Mouse (Mus musculus) brain, adult 2 months (tissue): ENCODE measurements around the gene Ganab.

Experiments used
- DNase-seq: peaks from one replicate; pipeline ENCODE4 v3.0.0; 2011; ENCODE audit warnings: low read depth, low spot score

Ganab gene

DNA sequence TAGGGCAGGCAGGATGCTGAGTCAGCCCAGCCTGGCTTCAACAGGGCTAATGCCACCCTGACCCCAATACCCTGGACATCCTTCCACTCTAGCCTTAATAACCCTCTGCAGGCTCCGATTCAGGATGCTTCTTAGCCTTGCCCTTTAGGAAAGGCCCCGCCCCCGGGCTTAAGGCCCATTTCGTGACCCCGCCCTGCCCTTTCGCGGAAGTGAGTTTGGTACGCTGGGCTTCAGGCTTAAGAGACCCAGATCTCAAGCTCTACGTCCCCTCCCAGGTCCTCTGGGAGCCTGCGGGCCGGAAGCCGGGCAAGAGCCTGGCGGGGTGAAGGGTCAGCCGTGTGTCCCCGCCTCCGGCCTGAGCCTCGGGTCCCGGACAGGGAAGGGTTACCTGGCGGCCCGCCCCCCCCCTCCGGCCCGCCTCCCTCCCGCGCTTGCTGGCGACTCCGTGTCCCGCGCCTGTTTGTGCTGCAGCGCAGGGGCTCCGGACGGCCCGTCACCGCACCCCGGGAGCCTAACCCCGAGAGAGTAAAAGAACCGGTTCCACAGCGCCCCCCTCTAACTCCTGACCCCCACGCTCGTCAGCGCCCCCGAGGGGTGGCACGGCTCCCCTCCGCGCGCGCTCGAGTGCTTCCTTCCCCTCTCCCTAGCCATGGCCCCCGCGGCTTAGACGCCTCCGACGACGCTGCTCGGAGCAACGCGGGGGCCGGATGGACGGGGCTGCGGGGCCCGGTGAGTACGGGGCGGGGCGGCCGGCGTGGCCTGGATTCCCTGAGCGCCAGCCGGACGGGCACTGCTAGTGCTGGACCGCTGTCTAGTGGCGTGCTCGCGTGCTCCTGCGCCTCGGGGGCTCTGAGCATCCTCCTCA is 31.6 kb downstream of the Ganab start, which contains the start of the genes Rom1 and Eml3:
TSS of gene Rom1 (minus strand) at position 133 of the 865 bp plus-strand sequence.
TSS of gene Eml3 (plus strand) at position 329 of the 865 bp plus-strand sequence.
- peak; percentile 86 for DNase-seq

DNA sequence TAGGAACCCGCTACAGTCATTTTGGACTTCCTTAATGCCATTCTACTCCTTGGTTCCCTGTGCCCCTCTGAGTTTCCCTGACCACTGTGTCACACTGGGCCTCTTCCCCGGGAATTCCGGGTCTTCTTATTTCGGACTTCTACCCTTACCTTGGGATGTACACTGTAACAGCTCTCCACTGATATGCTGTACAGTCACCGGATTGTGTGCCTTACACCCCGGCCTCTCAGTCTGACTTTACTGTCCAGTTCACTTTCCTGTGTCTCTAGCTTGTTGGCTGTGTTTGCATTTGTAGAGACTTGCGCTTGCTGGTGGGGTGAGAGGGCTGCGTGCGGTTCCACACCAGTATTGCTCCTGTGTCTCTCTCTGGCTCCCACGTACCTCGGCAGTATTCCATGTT is 32.2 kb downstream of the Ganab start:
- DNase-seq, result no peak

DNA sequence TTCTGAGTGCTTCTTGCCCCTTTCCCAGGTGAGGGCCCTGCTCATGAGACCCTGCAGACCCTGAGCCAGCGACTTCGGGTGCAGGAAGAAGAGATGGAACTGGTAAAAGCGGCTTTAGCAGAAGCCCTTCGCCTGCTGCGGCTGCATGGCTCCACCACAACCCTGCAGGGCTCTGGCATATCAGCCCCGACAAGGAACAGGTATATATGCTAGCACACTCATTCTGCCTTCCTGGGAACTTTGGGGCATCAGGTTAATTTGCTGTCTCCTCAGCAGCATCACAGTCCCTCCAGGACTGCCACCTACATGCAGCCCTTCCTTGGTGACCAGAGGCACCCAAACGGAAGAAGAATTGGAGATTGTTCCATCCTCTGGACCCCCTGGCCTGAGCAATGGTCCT is 32.9 kb downstream of the Ganab start:
- no peak for DNase-seq

DNA sequence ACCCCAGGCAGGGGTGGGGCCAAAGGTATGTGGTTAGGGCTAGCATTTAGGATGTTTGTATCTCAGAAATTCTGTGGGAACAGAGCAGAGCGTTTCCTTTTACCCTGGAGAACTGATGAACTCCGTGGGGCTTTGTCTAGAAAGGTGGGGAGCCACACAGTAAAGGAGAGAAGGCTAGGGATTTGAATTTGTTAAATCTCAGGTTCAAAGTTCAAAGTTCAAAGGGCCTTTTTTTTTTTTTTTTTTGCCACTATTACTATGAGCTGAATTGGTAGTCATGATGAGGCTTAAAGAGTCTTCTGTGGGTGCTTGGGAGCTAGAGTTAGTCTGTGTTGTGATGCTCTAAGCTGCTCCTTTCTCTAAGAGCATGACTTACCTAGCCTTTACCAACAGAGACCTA is 38.9 kb downstream of the Ganab start:
- no peak for DNase-seq

GRCm38 (mm10) chr19:8940526-8941133 is 42.8 kb downstream of the Ganab start:
- DNase-seq, result no peak

GRCm38 (mm10) chr19:8941136-8941514 is 43.3 kb downstream of the Ganab start:
- DNase-seq, result no peak

GRCm38 (mm10) chr19:8941515-8942217 is 43.8 kb downstream of the Ganab start, which contains the start of gene Mta2:
TSS of gene Mta2 (plus strand) at chr19:8941875.
- peak; percentile 98 for DNase-seq

GRCm38 (mm10) chr19:8942276-8942964 is 44.5 kb downstream of the Ganab start:
- peak; percentile 73 for DNase-seq

- DNase-seq, result no peak
Measured at GRCm38 (mm10) chr19:8943047-8943446, 45.2 kb downstream of the Ganab start.

GRCm38 (mm10) chr19:8944062-8944461 is 46.2 kb downstream of the Ganab start:
- no peak for DNase-seq

GRCm38 (mm10) chr19:8944750-8945149 is 46.9 kb downstream of the Ganab start:
- DNase-seq, result peak; percentile 55

GRCm38 (mm10) chr19:8945251-8945650 is 47.4 kb downstream of the Ganab start:
- no peak for DNase-seq

DNA sequence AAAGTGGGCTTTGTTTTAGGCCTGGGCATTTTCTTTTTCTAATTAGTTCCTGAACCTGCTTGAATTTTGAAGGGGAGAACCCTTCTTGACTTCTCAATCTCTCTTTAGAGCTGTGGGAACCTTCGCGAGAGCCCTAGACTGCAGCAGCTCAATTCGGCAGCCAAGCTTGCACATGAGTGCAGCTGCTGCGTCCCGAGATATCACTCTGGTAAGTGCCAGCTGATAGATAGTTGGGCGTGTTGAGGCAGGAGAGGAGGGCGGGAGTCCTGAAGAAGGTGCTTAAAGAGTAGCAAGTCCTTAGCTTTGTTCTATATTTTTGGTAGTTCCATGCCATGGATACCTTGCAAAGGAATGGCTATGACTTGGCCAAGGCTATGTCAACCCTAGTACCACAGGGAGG is 49.1 kb downstream of the Ganab start:
- DNase-seq, result no peak

DNA sequence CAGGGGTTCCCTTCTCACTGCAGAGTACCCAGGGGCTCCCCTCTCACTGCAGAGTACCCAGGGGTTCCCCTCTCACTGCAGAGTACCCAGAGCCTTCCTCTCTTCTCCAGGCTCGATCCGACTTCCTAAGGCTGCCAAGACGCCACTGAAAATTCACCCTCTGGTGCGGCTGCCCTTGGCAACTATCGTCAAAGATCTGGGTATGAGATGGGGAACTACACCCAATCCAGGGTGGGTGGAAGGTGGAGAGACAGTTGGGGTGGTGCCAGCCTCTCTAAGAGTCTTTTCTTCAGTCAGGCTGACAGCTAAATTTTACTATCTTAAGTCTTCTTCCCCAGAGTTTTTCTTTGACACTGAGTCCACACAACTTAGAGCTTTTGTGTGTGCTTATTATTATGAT is 52.3 kb downstream of the Ganab start:
- DNase-seq, result no peak

GRCm38 (mm10) chr19:8952241-8952640 is 54.4 kb downstream of the Ganab start:
- DNase-seq, result no peak

- peak; percentile 99 for DNase-seq
Measured at GRCm38 (mm10) chr19:8953135-8954039, 55.5 kb downstream of the Ganab start, which contains the start of gene Tut1. TSS of gene Tut1 (plus strand) at chr19:8953847.

GRCm38 (mm10) chr19:8954171-8954570 is 56.3 kb downstream of the Ganab start:
- DNase-seq, result no peak

DNA sequence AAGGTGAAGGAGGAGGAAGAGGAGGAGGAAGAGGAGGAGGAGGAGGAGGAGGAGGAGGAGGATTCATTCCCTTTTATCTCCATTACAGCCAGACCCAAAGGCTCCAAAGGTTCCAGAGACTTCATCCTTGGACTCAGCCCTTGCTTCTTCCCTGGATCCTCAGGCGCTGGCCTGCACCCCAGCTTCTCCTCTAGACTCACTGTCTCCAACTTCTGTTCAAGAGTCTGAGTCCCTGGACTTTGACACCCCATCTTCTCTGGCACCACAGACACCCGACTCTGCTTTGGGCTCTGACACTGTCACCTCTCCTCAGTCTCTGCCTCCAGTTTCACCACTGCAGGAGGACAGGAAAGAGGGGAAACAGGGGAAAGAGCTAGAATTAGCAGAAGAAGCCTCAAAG is 64.4 kb downstream of the Ganab start:
- DNase-seq, result no peak

DNA sequence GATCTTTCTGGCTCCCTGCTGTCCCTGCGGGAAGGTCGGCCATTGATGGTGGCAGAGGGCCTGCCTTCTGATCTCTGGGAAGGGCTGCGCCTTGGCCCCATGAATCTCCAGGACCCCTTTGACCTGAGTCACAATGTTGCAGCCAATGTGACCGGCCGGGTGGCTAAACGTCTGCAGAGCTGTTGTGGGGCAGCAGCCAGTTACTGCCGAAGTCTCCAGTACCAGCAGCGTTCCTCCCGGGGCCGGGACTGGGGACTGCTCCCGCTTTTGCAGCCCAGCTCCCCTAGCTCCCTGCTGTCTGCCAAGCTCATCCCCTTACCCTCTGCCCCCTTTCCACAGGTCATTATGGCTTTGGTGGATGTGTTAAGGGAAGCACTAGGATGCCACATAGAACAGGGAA is 67.2 kb downstream of the Ganab start:
- no peak for DNase-seq

DNA sequence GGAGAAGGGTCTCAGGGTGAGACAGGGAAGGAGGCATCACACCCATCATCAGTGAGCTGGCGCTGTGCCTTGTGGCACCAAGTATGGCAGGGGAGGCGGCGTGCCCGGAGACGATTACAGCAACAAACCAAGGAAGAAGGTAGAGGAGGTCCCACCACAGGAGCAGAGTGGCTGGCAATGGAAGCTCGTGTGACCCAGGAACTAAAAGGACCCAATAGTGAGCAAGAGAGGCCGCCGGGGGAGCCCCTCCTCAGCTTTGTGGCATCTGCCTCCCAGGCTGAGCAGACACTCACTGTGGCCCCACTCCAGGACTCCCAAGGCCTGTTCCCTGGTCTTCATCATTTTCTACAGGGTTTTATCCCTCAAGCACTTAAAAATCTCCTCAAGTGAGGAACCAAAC is 67.9 kb downstream of the Ganab start:
- no peak for DNase-seq

DNA sequence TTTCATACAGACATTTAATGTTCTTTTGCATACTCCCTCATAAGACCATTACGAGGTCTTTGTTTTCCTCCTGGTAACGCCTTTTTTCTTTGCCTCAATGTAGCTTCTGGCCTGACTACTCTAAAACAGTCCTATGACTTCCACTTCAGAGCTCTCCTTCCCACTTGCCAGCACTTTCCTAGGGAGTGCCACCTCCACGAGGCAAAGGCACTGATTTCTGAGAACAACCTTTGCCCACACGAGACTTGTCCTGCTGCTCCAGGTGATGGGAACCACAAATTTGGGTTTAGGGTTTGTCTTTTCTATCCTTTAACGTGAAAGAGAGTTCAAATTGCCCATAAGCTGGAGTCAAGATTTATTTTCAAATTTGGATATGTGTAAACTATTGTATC is 68.3 kb downstream of the Ganab start:
- no peak for DNase-seq
